Mouse (Mus musculus): ENCODE measurements around the gene Vangl2. TPM values are rescaled to one million over a fixed set of nuclear protein-coding genes. Genes with fewer than 3 reads are reported as not detected.

The Vangl2 gene
- polyA plus RNA-seq, 1 experiment from 2014 or later = 49.4 TPM

Other genes with a start within 250 kb of the Vangl2 start
- 0.89 and 1.1 TPM in 2 replicates for gene Cd84, start 188.7 kb downstream of the Vangl2 start, polyA plus RNA-seq (2015; fragmentation: Nextera tagmentation; extraction: Ambion mirVana)
- not detected in 2 replicates for gene Gm10521, start 132.8 kb downstream of the Vangl2 start, polyA plus RNA-seq (2015; fragmentation: Nextera tagmentation; extraction: Ambion mirVana)
- not detected in 2 replicates for gene Slamf6, start 110.9 kb downstream of the Vangl2 start, polyA plus RNA-seq (2015; fragmentation: Nextera tagmentation; extraction: Ambion mirVana)
- 8.1 and 9.8 TPM in 2 replicates for gene Nhlh1, start 29.1 kb upstream of the Vangl2 start, polyA plus RNA-seq (2015; fragmentation: Nextera tagmentation; extraction: Ambion mirVana)
- 186 and 190 TPM in 2 replicates for gene Copa, start 54.1 kb upstream of the Vangl2 start, polyA plus RNA-seq (2015; fragmentation: Nextera tagmentation; extraction: Ambion mirVana)
- 118 and 128 TPM in 2 replicates for gene Ncstn, start 54.4 kb upstream of the Vangl2 start, polyA plus RNA-seq (2015; fragmentation: Nextera tagmentation; extraction: Ambion mirVana)
- 163 and 168 TPM in 2 replicates for gene Pex19, start 98.3 kb upstream of the Vangl2 start, polyA plus RNA-seq (2015; fragmentation: Nextera tagmentation; extraction: Ambion mirVana)
- gene Dcaf8, start 119.6 kb upstream of the Vangl2 start, polyA plus RNA-seq (2015; fragmentation: Nextera tagmentation; extraction: Ambion mirVana) = 100 and 107 TPM in 2 replicates
- 400 and 410 TPM in 2 replicates for gene Pea15a, start 178.4 kb upstream of the Vangl2 start, polyA plus RNA-seq (2015; fragmentation: Nextera tagmentation; extraction: Ambion mirVana)
- gene Casq1, start 191.4 kb upstream of the Vangl2 start, polyA plus RNA-seq (2015; fragmentation: Nextera tagmentation; extraction: Ambion mirVana) = 2.3 and 2.4 TPM in 2 replicates
- 0.06 TPM in 1 of 2 replicates, not detected in the other for gene Atp1a4, start 230.0 kb upstream of the Vangl2 start, polyA plus RNA-seq (2015; fragmentation: Nextera tagmentation; extraction: Ambion mirVana)
- gene Igsf8, start 233.2 kb upstream of the Vangl2 start, polyA plus RNA-seq (2015; fragmentation: Nextera tagmentation; extraction: Ambion mirVana) = 104 and 112 TPM in 2 replicates